Mouse (Mus musculus) embryo, embryonic 10.5 days (tissue): ENCODE results near the gene Csf2rb.

ENCODE experiments used
- DNase-seq: peaks from one replicate; pipeline ENCODE4 v3.0.0-alpha.2; 2015; ENCODE audit warnings: low spot score

Gene Csf2rb

DNA sequence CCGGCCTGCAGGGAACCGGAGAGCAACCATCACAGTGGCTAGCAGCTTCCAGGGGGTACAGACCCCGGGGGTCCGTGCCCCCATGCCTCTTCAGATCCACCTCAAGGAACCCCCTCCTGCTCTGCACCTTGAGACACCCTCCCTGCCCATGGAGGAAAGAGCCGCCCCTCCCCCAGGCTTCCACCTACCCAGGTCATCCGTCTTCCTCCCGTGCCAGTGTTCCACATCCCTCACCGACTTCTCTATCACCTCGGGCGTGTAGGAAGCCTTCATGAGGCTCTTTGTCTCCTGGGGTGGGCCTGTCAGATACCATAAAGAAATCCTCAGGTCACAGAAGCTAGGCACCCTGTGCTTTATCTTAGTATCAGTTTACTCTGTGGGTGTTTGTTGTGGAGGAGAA lies 53.0 kb downstream of the Csf2rb start:
- no peak for DNase-seq

DNA sequence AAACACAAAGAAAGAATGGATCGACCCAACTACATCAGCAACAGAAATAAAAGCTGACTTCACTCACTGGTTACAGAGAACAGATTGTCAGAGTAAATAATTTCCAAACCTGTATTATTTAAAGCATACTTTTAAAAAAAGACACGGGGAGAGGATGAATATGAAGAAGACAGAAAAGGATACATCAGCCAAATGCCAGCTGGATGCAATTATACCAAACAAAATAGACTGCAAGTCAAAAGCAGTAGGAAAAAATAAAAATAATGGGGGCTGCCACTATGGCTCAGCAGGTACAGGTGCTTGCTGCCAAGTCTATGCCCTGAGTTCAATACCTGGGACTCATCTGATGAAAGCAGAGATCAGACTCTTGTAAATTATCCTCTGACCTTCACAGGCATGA lies 54.7 kb downstream of the Csf2rb start:
- DNase-seq, result no peak

DNA sequence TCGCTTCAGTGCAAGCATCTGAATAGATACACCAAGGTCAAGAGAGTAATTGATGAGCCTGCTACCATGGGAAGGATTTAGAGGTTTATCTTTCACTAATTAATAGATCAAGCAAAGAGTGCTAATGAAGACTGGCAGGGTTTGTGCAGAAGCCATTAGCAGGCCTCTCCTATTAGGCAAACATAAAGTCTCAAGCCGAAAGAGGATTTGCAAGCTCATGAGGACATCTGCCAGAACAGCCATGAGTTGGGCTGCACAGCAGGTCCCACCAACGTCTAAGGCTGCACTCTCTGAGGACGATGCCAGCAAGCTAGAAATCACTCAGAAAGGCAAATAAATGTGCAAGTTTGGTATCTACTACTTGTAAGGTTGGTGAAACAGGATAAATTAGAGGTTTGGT lies 55.2 kb downstream of the Csf2rb start:
- DNase-seq, result no peak

DNA sequence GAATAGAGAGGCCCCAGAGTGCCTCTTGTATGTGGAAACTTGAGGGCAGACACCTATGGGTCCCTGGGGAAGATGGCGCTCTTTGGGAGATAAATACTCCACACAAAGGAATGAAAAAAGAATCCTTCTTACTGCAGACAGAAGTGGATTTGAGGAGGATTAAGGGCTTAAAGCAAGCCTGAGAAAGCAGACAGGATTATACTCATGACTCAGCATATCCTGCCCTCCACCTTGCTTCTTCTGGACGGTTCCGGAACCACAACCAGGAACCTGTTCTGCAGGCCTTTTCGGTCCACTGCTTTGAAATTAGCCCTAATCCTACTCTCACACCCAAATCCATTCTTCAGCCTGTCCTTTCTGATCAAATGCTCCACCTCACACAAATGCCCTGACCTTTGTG lies 56.6 kb downstream of the Csf2rb start:
- no peak for DNase-seq

DNA sequence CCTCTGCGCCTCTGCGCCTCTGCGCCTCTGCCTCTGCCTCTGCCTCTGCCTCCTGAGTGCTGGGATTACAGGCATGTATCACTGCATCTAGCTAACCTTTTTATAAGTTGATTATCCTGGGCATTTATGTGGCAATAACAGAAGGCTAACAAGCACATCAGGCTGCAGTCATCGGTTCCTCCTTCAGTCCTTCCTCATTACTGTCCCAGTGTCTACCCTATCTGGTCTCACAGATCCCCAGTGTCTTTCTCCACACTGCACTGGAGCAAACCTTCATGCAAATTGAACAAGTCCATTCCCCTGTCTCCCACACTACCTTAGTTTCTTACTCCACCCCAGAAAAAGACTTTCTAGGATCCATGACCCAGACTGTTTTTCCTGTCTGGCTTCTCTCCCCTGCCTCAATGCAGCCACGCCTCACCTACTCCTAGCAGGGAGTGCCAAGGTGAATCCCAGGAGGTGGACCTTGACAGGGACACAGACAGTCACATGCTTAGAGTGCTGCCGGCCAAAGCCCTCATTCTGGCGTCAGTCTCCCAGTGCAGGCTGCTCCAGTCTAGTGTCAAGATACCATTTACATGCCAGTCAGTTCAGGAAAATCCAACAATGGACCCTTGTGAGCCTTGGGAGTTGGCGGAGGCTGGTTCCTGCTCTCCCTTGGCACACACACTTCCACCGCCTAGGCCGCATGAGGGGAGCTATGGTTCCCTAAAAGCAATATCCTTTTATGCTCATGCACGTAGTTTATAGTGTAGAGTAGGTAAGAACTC lies 58.1 kb downstream of the Csf2rb start:
- no peak for DNase-seq

DNA sequence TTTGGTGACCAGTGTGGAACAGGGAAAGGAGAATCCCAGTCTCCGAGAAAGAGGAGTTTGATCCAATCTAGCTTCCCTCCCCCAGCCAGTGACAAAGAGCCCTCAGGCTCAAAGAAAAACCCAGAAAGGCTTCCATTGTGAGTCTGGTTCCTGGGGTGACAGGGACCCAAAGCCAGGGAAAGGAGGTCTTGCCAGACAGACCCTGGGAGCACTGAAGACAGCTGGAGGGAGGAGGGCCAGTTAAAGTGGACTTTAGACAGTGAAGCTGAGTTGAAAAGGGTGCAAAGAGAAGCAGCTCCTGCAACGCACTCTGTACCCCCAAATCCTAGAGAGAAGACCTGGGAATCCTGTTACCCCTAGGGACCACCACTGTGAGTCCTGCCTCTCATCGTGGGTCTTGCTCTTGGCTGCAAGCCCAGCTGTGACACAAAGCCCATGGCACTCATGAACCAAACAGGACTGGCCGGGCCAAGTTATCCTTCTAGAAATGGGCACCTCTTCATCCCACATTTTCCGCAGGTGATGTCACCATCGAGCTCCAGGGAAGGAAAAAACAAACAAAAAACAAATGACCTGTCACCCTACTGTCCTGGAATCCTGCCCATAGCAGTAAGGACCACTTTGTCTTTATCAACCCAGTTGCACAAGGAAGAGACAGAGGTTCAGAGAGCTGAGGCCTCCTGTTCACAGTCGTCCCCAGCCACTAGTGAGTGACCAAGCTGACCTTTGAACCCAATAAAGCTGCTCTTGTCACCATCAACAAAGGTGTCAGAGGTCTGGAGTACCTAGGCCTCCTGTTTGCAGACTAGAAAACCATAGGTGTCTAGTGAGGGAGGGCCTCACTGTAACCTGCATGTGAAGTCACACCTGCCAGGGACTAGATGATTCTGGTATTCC lies 58.9 kb downstream of the Csf2rb start:
- DNase-seq, result no peak

DNA sequence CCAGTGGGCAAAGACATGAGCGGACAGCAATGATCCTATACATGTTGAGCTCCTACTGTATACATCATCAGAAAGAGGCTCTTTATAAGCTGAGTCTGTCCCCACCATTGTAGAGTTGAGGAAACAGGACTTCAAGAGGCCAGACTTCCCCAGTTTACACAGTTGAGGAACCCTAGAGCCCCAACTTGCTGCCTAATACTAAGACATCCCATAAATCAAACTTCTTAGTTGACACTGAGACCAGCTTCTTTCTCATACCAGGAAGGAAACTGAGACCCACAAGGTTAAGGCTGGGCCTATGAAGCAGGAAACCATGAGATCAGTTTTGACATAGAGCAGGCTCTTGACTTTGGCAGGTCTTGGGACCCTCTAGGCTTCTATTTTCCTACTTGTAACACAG lies 60.0 kb downstream of the Csf2rb start:
- no peak for DNase-seq

DNA sequence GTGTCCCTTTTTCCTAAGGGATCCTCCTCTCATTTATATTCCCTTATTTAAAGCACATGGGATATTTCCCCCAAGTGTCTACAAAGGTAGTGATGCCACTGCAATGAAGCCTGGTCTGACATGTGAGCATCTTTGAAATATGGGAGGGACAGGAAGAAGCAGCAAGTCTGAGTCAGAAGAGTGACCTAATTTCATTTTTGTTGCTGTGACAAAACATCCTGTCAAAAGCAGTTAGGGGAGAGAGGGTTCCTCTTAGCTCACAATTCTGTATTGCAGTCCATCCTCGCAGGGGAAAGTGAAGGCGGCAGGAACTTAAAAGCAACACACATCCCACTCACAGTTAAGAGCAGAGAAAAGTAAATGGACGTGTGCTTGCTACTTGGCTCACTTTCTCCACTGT lies 65.3 kb downstream of the Csf2rb start:
- DNase-seq, result no peak

DNA sequence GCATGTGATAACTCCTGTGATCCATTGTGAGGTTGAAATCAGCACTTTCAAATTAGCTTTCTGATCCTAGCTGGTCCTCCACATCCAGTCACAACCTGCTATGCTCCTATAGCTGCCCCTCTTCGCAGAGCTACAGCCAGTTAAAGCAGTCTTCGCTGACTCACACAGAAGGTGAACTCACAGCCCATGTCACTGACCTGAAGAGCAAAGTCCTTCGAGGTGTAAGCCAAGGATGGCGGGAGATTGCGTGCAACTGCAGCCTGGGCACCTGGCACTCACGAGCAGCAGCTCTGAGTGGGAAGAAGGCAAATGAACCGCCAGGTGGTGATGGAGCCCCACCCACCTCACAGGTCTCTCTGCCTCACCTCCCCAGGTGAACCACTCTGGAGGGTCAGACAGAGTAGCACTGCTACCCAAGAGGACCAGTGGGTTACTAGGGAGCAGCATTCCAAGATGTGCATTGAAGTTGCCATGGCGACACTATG lies 70.0 kb downstream of the Csf2rb start, which contains the start of gene Tex33:
Gene Tex33 (minus strand): TSS at position 435 of the 485 bp plus-strand sequence.
- DNase-seq, result no peak

DNA sequence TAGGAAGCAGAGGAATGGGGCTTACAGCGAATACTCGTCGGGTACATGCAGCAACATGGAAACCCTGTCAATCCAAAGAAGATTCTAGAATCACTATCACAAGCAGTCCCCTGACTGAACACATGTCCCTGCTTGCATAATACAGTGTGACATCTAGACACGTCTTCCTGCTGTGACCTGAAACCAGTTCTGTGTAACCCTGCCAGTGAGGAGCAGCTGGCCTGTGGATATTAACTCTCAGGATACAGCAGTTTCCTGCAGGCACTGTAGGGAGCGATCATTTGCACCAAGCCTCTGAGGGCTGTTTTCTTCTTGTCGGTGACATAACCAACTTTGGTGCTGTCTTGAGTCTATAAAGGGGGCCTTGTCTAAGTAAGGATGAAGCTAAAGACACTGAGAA lies 75.8 kb downstream of the Csf2rb start:
- DNase-seq, result no peak

DNA sequence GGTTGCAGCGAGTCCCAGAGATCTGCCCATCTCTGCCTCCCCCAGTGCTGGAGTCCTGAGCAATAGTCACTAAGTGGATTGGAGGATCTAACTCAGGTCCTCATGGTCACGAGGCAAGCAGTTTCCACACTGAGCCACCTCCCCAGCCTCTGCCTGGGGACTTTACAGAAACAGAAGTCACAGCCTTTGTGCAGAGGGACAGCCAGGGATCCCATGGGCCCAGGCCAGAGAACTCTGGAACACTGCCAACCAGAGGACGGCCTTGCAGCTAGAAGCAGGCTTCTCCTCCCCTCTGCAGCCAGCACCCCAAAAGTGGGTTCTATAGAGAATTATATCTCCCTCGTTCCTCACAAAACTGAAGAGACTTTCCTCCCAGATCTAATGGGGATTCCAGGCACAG lies 76.4 kb downstream of the Csf2rb start:
- no peak for DNase-seq

DNA sequence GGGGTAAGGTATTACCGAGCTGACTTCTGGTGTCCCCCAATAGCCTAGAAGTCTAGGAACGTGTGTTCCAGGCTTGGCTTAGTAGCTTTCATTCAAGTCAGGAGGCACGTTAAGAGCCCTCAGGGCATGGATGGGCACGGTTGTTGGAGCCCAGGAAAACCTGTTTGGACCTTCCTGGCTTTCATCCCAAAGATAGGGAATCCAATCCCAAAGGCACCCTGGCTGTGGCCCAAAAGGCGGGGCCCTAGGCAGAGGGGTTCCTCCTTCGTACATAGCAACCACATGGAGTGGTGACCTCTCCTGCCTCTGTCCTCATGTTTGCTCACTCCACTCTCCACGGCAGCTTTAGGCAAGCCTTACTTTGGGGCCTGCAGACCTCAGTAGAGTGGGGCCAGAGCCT lies 76.9 kb downstream of the Csf2rb start:
- no peak for DNase-seq

DNA sequence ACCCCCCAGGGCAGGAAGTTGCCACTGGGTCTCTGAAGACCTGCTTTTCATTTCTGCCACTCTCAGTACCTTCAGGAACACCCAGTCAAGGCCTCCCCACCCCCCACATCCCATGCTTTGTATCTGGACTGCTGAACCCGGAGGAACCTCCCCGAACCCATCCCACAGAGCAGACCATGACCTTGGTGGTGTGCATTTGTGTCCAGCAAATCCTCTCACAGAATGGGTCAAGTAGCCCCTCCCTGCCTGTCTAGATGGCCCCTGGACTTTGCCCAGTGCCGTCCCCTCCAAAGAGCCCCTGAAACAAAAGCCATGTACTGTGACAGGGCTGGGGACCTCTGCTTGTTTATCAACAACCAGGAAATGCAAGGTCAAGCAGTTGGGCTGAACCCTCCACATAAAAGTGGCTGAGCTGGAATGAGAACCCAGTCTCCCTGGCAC lies 77.8 kb downstream of the Csf2rb start:
- no peak for DNase-seq
